Mouse (Mus musculus) inflammation-experienced regulatory T-cells, adult 6 months (primary cell): ENCODE results near the gene Tusc2. TPM values are rescaled to one million over a fixed set of nuclear protein-coding genes. Genes with fewer than 3 reads are reported as not detected.
"Not testable (repeated sequence)": the region's sequence is repeated elsewhere in the genome, so short reads cannot be mapped to it uniquely, and the experiment has no call there.

Source experiments
- ATAC-seq: one replicate; pipeline ENCODE4 v1.8.0; 2017
- polyA plus RNA-seq, 3 experiments: library from polyadenylated mRNA; unstranded; fragments of 100-300 nt; shearing (Covaris generic); gene quantifications; one replicate each; pipeline ENCODE4 v1.2.1; 2017

Tusc2 gene
- polyA plus RNA-seq, 3 experiments from 2014 or later: 5.3 to 8.5 (median 7.7) TPM

DNA sequence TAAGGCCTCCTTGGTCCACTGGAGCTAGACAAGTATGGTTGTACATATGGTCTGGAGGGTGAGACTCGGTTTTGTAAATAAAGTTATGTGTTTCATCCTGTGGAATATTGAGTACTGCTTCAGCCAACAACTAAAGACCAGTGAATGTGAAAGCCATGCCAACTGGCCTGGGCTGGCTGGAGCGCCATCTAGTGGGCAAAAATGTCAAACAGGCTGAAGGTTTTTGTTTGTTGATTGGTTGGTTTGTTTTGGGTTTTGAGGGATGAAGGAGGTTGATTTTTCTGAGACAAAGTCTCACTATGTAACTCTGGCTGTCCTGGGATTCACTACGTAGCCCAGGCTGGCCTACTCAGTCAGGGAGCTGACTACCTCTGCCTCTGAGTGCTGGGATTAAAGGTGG lies 17.5 kb upstream of the Tusc2 start:
- no peak for ATAC-seq

DNA sequence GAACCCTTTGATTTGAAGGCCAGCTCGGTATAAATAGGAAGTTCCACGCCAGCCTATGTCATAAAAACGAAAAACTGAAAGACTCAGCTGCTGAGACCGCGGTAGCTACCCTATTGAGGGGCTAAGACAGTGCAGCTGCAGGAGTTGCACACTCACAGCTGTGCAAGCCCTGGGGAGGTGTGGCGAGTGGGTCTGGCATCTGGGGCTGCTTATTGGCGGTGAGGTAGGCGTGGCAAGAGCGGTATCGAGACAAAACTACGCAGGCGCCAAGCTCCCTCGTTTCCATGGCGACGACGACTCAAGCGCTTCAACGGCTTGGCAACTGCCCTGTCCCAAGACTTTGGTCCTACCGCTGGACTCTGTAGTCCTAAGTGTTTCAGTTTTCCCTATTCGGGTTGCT lies 16.0 kb upstream of the Tusc2 start, which contains the start of gene Zmynd10:
Gene Zmynd10 (plus strand): TSS at position 273 of the 400 bp plus-strand sequence.
- ATAC-seq: peak; percentile 33

DNA sequence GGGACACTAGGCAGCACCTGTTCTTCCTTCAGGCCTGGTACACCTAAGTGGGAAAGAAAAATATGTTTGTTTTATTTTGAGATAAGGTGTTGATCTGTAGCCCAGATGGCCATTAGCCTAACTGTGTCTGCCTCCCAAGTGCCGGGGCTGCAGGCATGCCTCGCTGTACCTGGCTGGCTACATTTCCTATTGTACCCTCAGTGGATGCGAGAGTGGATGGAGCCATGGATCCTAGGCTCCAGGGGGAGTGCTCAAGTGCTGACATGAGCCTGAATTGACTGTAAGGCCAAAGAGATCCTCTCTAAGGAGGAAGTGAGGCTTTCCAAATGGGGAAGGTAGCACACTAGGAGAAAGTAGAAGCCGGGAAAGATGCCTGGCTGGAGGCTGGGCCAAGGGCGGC lies 15.1 kb upstream of the Tusc2 start:
- no peak for ATAC-seq

DNA sequence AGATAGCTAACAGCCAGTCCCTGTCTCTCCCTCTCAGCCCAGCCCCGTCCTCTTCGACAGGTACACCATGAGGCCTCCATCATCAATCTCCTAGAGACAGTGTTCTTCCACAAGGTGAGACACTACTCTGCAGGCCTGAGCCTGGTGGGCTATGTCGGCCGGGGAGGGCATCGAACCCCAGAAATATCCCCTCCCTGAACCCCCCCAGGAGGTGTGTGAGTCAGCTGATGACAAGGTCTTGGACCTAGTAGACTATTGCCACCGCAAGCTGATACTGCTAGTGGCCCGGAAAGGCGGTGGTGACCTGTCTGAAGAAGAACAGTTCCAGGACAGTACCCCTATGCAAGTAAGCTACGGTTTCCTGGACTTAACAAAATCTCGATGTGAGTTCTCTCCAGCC lies 14.2 kb upstream of the Tusc2 start:
- ATAC-seq: no peak

DNA sequence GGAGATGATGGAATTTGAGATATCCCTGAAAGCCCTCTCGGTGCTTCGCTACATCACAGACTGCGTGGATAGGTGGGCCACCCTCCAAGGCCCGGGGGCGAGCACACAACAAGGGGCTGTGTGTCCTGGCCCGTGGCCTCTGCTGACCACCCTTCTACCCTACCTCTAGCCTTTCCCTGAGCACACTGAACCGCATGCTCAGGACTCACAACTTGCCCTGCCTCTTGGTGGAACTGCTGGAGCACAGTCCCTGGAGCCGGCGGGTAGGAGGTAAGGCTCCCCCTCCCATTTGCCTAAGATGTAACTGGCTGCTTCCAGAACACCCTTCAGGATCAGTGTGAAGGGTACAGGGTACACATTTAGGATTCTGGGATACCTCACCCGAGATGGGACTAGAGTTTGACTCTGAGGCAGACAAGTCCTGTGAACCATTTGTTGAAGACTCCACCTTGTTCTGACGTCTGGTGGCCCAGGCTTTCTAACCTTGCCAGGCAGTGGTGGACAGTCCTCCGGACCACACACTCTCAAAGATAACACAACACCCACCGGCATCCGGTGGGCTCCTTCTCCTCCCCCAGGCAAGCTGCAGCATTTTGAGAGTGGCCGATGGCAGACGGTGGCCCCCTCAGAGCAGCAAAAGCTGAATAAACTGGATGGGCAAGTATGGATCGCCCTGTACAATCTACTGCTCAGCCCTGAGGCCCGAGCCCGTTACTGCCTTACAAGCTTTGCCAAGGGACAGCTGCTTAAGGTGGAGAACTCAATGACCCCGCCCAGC lies 13.6 kb upstream of the Tusc2 start:
- ATAC-seq: no peak

DNA sequence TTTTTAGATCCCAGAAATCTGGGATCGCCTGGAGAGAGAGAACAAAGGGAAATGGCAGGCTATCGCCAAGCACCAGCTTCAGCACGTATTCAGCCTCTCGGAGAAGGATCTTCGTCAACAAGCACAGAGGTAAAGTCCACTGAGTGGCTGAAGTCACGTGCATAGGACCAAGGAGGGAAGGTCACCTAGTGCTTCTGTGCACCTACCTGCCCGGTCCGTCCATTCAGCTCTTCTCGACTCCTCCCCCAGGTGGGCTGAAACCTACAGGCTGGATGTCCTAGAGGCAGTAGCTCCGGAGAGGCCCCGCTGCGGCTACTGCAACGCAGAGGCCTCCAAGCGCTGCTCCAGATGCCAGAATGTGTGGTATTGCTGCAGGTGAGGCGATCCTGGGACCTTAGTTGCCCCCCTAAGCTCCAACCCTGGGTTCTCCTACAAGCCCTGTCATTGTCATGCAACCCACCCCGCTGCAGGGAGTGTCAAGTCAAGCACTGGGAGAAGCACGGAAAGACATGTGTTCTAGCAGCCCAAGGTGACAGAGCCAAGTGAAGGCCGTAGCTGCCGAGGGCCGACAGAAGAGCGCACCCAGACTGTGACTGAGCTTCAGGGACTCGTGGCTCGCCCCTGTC lies 12.5 kb upstream of the Tusc2 start:
- ATAC-seq: no peak

DNA sequence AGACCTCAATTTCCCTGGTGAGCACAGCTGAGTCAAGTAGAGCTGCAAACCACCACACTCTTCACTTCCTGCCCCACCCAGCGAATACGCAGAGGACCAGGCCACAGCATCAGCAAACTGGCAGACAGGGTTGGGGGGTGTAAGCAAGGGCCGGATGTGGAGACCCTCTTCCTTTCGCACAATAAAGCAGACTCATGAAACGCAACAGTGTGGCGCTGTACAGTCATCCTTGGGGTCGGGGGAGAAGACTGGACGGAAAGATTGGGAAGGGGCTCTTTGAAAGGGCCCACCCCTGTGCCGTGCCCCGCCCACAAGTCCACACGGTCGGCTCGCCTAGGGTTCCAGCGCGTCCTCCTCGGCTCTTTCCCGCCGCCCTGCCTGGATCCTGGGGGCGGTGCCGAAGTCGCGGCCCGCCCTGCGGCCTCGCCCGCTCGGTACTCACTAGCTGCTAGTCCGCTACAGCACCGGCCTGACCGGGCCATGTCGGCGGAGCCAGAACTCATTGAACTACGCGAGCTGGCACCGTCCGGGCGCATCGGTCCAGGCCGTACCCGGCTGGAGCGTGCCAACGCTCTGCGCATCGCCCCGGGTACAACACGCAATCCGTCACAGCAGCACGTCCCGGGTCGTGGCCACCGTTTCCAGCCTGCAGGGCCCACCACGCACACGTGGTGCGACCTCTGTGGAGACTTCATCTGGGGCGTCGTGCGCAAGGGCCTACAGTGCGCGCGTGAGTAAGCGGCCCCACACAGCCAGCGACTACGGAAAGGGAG lies 11.8 kb upstream of the Tusc2 start, which contains the start of gene Rassf1:
Gene Rassf1 (plus strand): TSS at position 439 of the 773 bp plus-strand sequence.
- peak; percentile 72 for ATAC-seq

DNA sequence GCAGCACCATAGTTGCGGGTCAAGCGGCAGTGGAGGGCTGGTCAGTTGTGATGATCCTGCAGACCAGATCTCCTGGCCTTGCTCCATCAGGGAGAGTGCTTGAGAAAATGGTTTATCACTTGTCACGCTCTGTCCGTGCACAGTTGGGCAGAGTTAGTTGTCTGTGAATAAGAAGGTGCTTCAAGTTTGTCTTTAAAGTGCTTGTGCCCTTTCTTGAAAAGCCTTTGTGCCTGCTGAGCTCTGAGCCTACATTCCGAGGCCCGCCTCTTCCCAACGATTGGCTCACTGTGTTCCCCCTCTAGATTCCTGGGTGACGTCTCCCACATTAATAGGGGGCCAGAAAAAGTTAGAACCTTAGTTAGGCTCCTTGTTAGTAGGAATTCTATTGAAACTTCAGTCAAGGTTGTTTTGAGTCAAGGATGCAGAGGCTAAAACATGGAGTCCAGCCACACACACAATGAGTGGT lies 11.1 kb upstream of the Tusc2 start:
- ATAC-seq: no peak

DNA sequence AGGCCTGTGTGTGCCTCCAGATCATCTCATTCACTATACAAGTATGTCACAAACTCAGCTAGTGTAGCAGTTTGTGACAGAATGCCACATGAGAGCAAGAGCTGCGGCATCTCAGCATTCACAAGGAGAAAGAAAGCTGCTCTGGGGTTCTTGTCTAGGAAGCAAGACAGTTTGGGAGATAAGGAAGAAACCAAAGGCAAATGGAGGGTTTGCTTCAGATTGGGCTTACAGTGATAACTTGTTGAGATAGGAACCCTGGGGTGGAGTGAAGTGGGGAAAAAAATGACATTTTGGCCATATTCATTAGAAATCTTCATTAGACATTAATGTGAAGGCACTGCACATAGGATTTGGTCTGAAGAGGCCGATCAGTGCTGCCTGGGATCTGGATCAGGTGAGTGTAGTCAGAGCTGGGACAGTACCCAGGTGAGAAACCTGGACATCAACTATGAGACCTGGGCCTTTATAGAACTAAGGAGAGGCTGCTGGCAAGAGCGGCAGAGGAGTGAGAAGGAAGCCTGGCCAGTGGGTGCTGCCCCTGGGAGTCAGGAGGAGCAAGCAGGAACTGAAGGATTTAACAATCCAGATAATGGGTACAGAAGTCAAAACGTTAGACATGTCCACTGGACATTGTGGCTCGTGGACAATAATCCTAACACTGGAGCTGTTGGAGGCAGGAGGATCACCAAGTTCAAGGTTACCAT lies 10.2 kb upstream of the Tusc2 start:
- no peak for ATAC-seq

DNA sequence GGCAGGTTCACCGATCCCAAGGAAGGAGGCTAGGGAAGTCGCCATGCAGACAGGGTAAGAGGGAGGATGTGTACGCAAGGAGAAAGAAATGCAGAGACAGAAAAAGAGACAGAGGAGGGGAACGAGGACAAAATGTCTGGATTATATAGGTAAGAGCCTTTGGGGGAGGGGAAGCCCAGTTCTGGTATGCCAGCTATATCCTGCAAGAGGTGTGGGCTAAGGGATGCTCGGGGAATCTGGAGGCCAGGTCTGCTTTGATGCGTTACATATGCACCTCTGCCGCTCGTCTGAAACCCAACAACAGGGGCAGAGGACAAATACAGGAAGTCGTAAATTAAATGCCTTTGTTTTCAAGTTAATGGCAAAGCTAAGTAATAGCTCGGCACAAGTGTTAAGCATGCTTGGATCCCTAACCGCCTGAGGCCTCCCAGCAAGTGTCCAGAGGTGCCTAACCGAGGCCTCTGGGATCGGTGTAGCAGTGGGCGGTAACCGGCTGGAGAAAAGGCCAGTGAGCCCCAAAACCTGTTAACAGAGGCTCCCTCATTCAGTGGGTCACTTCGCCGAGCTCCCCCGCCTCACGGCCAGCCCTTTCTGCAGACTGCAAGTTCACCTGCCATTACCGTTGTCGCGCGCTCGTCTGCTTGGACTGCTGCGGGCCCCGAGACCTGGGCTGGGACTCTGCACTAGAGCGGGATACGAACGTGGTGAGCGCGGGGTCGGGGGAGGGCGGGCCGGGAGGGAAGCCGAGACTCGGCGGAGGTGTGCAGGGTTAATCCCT lies 9.3 kb upstream of the Tusc2 start:
- ATAC-seq: no peak

DNA sequence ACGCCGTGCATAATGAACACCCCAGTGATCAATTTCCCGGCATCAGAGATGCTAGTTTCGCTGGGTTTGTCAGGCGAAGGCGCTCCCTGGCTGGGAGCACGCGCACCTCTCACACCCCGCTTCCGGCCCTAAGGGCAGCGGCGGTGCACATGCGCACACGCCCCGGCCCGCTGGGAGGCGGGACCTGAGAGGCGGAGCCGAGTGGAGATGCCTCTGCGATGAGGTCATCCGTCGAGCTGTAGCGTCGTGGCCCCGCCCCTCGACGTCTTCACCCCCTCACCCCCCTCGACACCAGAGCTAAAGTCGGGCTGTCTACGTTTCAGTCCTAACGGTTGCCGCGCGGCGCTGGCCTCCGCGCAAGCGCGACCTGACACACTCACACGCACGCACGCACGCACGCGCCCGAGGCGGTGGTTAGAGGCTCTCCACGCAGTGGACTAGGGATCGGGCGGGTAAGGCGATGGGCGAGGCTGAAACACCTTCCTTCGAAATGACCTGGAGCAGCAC lies 8.7 kb upstream of the Tusc2 start:
- peak; percentile 74 for ATAC-seq

DNA sequence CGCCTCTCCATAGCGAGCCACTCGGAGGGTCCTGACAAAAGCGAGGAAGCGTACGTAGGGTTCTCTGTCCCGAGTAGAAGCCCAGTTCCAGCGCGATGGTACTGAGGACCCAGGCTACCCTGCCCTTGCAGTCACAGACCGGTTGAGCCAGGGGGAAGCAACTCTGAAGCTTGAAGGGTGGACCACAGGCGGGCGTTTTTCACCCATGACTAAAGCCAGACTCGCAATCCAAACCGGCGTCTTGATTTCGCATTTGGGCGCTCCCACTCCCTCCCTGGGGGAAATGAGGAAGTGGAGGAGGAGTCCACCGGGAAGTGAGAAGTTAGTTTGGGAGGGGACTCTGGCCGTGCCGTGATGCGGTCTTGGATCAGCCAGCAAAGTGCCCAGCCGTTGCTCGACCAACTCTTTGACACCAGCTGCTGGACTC lies 8.0 kb upstream of the Tusc2 start:
- ATAC-seq: no peak

DNA sequence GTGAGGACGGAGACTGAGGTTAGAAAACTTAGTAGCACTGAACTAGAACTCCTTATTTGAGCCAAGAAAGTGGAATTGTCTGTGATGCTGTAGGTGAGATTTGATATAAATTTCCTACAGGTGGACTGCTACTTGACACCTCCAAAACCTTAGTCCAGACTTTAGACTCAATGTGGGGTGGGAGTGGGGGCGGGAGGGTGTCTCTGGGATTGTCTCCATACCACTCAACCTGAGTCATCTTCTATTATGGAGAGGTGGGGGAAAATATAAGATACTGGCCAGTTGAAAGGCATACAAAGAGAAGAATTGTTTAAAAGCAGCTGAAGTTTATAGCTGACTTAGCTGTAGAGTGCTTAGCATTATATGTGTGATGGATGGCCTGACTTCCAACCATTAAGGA lies 7.4 kb upstream of the Tusc2 start:
- no peak for ATAC-seq

DNA sequence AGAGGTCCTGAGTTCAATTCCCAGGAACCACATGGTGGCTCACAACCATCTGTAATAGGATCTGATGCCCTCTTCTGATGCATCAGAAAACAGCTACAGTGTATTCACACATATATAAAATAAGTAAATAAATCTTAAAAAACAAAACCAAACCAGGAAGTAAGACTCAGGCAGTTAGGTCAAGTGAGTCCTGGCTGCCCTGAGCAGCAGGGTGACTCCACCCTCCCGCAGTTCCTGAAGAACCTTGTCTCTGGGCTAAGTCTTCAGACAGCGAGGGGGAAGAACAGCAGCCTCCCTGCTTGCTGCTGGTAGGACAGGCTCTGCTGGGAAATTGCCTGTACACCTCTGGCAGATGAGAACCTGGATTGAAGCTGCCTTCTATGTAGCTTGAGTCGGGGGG lies 6.7 kb upstream of the Tusc2 start:
- no peak for ATAC-seq

DNA sequence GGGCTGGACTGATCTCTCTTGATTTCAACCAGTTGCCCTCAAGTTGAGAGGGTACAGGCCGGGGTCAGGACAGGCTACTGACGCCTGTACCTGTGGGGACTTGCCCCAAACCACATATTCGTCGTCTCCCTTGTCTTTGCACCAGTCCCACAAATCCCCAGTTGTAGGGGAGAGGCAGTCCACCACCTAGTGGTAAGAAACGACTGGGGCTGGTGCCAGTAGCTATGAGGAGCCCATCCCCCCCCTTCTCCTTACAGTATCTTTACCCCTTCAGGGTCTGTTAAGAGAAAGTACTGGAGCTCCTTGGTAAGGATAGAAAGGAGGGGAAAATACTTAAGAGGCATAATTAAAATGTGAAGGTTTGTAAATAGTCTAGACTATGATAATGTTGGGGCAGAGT lies 2.5 kb downstream of the Tusc2 start:
- ATAC-seq: not testable (repeated sequence)

DNA sequence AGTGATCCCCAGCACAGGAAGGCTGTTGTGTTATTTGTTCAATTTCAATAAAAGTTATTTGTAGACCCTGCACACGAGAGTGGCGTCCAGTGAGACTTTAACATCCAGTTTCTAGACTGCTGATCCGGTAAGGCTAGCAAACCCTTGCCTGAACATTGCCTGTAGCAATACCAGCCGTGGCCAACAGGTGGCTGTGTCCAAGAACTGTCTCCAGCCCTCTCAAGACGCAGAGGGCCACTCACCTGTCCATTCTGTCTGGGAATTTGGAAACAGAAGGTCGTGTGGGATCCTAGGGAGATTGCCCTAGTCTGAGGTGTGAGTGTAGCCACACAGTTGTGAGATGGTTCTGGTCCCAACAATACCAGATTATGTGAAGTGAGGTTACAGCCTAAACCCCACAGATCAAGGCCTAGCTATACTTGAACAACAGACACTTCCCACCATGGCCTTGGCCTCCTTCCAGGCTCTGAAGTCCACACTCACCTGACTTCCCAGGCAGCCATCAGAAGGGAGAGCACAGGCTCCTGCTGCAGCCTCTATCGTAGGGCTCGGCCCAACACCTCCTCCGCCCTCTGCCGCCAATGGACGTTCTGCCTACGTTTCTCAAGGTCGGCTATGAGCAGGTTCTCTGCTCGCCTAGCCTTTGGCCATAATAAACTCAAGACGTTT lies 3.1 kb downstream of the Tusc2 start:
- ATAC-seq: no peak

DNA sequence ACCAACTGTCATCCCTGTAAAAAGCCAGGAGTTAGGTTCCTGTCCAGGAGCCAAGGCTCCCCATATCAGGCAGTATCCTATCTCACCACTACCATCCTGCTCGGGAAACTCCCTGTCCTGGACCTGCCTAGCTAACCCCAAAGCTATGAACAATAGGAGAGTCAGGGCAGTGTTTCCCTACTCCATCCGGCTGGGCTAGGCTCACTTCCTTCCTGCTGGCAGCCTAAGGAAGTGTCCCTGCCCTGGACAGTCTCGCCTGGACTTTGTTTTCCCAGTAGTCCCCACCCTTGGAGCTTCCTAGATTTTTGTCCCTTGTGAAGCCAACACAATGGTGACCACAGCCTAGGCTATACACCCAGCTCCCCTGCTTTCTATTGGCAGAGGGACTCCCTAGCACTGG lies 3.8 kb downstream of the Tusc2 start:
- ATAC-seq: no peak

DNA sequence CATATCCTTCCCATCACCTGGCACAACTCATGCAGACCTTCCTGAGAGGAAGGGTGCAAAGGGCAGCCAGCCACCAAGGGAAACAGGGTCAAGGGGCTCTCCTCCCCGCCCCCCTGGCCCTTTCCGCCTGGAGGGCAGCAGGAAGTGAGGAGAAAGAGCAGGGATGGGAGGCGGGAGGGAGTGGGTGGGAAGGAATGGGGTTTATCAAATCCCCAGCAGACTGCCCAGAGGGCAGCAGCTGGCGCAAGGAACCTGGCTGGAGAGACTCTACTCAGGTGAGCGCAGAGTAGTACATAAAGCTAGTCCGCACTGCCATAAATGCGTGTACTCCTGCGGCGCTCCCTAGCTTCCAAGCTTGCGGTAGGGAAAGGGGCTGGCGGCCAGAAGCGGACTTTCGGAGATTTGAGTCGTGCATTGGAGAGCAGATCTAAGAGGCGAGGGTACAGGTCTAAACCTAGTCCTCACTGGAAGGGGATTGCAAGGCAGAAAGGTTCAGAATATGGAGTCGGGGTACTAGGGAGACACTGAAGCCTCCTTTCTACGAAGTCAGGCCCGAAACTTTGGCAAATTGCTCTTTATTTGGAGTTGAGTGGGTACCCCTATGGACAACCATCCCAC lies 4.8 kb downstream of the Tusc2 start, which contains the start of gene Hyal2:
Gene Hyal2 (plus strand): TSS at position 244 of the 618 bp plus-strand sequence.
- no peak for ATAC-seq

DNA sequence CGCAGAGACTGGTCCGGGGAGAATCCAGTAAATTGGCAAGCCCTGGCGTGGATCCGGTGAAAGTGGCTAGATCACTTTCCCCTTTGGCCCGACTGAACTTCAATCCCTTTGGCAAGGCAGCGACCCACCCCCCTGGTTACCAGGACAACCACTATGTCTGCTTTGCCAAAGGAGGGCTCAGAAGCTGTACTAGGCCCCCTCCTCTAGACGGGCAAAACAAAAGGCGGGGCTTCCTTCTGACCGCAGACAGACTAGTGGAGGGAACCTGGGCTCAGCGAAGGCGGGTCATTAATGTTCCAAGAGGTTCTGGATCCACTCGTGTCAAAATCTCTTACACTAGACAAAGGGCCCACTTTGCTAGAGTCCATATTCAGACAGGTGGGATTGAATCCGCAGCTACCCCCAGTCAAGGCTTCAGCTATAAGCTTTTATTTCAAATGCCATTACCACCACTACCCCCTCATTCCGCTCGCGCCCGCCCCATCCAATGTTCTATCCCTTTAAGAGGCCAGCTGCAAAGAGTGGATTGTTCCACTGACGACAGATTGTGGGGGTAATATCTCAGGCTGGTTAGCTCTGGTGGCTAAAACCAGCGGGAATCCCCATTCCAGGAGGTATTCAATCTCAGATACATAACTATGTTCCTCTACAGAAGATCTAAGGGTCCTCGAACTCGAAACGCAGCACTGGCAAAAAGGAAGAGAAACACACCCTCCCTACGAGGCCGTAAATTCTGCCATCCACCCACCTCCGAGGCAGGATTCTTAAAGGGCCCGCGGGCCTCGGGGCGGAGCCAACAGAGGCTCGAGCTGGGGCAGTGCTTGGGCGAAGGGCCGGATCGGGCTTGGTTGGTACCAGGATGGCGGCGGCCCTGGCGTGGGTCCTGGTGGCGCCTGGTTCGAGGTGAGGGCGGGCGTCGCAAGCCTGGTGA lies 5.5 kb downstream of the Tusc2 start:
- peak; percentile 87 for ATAC-seq
